Mouse (Mus musculus) WW6 (cell line): ENCODE results near the gene Ddah2.
A peak's percentile ranks its signal among the peaks of the same experiment; 100 is the strongest.
"Not testable (repeated sequence)": the region's sequence is repeated elsewhere in the genome, so short reads cannot be mapped to it uniquely, and the experiment has no call there.

ENCODE experiments used
- DNase-seq: peaks from one replicate; pipeline ENCODE4 v3.0.0-alpha.2; 2013; ENCODE audit warnings: low read depth, low spot score

The Ddah2 gene

GRCm38 (mm10) chr17:35027277-35028068 is 31.4 kb upstream of the Ddah2 start, which contains the start of gene Sapcd1:
TSS of gene Sapcd1 (minus strand) at chr17:35028016.
- no peak for DNase-seq

DNA sequence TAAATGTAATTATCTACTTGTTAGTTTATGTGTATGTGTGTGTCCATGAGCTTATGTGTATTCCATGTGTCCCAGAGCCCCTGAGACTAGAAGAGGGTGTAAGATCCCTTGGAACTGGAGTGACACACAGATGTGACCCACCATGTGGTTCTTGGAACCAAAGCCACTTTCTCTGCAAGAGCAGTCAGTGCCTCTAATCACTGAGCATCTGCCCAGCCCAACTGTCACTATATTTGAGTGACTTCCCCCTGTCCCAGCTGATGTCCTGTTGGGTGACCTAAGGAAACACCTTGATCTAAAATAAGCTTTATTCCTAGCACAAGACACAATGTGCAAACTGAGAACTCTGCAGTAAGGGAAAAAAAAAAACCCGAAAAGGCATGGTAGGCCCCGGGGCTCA is 30.5 kb upstream of the Ddah2 start:
- no peak for DNase-seq

GRCm38 (mm10) chr17:35029691-35030532 is 28.9 kb upstream of the Ddah2 start:
- no peak for DNase-seq

- no peak for DNase-seq
Measured at GRCm38 (mm10) chr17:35031272-35031671, 27.6 kb upstream of the Ddah2 start.

DNA sequence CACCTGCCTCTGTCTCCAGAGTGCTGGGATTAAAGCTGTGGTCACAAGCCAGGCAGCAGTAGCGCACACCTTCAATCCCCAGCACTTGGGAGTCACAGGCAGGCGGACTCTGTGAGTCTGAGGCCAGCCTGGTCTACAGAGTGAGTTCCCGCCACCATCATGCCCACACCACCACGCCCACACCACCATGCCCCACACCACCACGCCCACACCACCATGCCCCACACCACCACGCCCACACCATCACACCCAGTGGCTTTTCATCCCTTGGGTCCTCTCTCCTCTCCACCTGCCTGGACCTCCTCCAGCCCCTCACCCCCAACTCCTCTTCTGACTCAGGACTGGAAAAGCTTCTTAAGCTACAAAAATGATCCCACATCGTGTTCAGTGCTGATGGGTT is 27.0 kb upstream of the Ddah2 start:
- DNase-seq = no peak

DNA sequence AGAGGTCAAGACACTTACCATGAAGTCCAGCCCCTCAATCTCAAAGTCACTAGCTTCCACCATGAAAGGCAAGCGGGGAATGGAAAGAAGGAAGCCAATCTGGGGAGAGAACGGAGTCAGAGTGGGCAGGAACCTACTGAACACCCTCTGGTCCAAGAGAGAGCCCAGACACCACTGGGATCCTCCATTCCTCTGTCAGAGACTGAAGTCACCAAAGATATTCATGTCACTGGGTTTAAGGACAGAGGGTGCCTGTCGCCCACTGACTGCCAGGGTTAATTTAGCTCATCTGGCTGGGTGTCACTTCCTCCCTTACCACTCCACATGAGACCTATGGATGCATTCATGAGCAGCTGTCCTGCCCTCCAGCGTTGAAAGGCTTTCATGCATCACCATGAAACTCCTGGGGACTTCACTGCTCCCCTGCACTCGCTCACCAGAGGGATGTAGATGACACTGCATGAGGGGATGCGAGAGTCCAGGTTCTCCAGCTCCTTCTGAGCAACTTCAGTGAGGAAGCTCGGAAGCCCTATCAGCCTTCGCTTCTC is 26.4 kb upstream of the Ddah2 start:
- no peak for DNase-seq

DNA sequence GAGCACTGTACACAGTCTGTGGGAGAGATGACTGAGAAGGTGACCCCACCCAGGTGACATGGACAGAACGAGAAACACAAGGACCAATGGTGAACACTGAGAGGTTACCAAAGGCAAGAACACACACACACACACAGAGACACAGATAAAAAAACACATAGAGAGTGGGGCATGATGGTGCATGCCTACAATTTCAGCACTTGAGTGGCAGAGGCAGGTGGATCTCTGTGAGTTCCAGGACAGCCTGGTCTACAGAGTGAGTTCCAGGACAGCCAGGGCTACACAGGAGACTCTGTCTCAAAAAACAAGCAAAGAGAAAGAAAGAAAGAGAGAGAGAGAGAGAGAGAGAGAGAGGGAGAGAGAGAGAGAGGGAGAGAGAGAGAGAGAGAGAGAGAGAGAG is 25.1 kb upstream of the Ddah2 start:
- not testable (repeated sequence) for DNase-seq

- DNase-seq = no peak
Measured at GRCm38 (mm10) chr17:35034896-35035295, 23.9 kb upstream of the Ddah2 start.

- DNase-seq = no peak
Measured at GRCm38 (mm10) chr17:35039121-35039873, 19.5 kb upstream of the Ddah2 start.

DNA sequence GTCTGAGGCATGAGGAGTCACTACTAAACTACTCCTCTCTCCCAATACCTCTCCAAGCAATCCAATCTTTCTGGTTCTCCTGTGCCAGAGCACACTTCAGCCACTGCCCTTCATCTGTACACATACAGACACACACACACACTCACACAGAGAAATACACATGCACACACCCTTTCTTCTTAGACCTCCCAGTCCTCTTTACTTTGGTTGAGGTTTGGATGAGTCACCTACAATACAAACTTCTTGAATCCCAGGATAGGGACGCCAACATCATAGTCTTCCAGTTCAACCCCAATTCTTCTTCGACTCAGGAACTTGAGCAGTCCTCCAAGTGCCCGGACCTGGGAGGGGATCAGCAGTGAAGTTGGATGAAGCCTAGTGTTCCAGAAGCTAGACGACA is 15.0 kb upstream of the Ddah2 start:
- DNase-seq = no peak

DNA sequence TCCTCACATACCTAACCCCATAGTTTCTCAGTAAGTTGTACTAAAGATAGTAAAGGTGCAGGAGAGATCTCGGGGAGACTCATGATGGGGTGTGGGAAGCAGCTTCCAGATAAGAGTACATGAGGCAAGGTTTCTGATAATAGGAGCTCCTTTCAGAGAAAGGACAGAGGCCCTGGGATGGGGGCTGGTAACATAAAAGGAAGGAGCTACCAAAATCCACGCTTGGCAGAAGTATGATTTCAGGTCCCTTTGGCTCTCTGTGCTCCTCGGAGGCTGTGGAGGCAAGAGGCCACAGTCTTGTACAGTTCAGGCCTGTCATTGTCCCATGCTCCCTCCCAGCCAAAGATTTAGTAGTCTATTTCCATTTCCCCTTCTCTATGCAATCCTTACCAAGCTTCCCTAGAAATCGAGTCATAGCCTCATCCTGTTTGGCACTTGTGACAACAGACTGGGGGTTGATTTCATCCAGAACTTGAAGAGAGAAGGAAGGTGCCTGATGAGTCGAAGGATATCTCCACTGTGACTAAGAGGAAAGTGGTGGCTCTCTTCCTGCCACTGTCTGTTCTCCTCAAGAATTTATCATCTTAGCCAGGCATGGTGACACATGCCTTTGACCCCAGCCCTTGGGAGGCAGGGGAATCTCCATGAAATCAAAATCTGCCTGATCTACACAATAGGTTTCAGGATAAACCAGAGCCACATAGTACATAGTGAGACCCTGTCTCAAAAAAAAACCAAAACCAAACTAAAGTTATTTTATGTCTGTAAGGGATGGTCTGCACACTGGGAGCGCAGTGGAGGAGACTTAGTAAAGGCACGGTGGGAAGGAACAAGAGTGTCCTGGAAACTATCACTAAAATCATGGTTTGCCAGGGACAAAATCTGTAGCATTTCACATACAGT is 13.7 kb upstream of the Ddah2 start:
- no peak for DNase-seq

- no peak for DNase-seq
Measured at GRCm38 (mm10) chr17:35045807-35046680, 12.8 kb upstream of the Ddah2 start.

- peak; percentile 99 for DNase-seq
Measured at GRCm38 (mm10) chr17:35046681-35047455, 12.0 kb upstream of the Ddah2 start, which contains the start of gene Msh5. TSS of gene Msh5 (minus strand) at chr17:35046745.

GRCm38 (mm10) chr17:35047688-35048087 is 11.1 kb upstream of the Ddah2 start:
- DNase-seq = no peak

- no peak for DNase-seq
Measured at GRCm38 (mm10) chr17:35048149-35048931, 10.5 kb upstream of the Ddah2 start.

- no peak for DNase-seq
Measured at GRCm38 (mm10) chr17:35048932-35049440, 9.8 kb upstream of the Ddah2 start.

DNA sequence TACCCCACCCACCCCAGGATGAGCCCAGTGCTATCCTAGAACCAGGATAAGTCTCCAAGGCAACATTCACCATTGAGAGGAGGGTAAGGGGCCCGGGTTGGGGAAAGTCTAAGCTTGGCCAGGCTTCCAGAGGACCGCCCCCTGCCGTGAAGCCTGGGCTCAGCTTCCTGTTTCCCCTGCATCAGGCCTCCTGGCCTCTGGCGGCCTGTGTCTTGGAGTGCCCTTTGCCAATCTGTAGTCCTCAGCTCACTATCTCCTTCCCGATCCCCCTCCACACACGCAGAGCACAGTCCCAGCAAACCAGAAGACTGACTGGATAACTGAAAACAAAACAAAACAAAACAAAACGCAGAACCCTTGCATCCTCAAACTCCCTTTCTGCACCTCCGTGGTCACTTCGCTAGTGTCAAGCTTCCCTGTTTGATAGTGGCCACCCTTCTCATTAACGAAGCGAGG is 9.2 kb upstream of the Ddah2 start, which contains the start of gene Clic1:
Clic1 (plus strand) TSS at position 406 of the 456 bp plus-strand sequence.
- DNase-seq = no peak
